Mouse (Mus musculus) gastrocnemius, adult 8-10 months (tissue): ENCODE data around the gene Taf1c. TPM values are rescaled to one million over a fixed set of nuclear protein-coding genes. Genes with fewer than 3 reads are reported as not detected.

Source experiments
- DNase-seq, 2 experiments: peaks; one replicate each; pipeline ENCODE4 v3.0.0; 2022; ENCODE audit warnings: low spot score in 2 of 2
- total RNA-seq, 4 experiments: library from RNA; stranded (reverse); gene quantifications; 2 replicates each; pipeline ENCODE4 v1.2.4; 2022

The Taf1c gene
- total RNA-seq, 4 experiments from 2014 or later = 5.2 to 8.0 (median 6.9) TPM

DNA sequence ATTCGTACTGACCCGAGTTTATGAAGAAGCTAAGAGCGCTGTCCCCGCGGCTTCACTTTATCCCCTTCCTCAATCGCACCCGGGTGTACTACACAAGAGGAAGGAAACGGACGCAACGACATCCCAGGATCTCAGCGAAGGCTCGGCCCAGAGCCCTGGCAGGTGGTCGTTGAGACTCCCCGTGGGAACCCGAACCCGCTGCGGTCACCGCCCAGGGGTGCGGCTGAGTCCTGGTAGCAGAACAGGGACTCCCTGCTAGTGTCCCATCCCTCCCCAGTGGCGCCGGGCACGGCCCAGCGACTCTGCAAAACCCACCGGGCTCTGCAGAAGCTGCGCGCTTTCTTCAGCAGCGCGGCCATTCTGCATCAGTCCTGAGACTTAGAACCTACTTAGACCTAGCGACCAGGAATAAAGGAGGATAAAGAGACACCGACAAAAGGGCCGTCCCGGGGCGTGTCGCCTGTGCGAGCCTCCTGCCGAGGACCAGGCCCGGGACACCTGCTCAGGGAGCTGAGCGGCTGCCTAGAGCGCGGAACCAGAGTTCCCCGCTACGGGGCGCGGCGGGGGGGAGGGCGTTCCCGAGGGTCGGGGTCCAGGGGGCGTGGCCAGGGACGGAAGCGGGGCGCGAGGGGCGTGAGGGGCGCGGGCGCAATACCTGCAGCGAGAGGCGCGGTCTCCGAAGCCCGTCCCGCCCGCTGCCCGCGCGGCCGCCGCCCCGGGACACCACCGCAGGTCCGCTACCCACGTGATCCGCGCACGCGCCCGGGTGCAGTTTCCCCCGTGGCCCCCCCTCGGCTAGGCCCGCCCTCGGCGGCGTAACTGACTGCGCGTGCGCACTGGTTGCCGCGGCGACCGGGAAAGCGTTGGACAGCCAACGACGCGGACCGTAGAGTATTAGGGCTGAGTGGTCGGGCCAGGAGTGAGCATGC is 30.3 kb downstream of the Taf1c start, which contains the start of the genes Hsdl1 and Dnaaf1:
Gene Hsdl1 (minus strand): TSS at position 747 of the 929 bp plus-strand sequence.
Gene Dnaaf1 (plus strand): TSS at position 799 of the 929 bp plus-strand sequence.
- DNase-seq = peak; percentile 92

DNA sequence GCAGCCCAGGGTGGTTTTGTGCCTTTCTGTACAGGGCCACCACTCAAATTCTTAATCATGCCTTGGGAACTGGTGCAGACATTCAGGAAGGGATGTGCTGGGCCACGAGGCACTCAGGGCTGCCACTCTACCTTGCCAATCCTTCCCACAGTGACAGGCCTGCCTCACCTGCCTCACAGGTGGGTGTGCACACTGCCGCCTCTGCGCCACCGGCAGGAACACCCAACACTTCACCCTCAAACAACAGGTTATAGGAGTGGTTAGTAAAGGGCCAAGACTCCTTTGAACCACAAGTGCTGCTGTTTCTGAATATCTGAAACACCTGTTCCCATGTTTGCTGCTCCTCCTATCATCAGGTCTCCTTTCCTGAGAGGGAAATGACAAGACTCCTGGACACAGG is 32.6 kb downstream of the Taf1c start:
- no peak for DNase-seq

DNA sequence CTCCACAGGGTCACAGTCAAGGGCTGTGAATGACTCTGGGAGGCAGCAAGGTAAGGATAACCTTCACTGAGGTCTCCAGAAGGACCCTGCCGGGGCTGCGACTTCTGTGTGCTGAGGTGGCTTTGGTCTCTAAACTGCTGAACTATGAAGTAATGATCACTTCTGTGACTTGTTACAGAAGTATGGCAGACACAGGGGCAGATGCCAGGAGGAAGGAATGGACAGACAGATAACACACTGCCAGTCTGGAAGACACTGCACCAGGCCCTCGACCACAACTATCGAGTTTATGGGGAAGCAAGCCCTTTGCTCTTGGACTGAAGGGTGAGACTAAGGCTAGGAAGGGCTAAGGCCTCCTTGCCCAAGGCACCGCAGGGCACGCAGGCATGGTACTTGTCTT is 33.9 kb downstream of the Taf1c start:
- no peak for DNase-seq

DNA sequence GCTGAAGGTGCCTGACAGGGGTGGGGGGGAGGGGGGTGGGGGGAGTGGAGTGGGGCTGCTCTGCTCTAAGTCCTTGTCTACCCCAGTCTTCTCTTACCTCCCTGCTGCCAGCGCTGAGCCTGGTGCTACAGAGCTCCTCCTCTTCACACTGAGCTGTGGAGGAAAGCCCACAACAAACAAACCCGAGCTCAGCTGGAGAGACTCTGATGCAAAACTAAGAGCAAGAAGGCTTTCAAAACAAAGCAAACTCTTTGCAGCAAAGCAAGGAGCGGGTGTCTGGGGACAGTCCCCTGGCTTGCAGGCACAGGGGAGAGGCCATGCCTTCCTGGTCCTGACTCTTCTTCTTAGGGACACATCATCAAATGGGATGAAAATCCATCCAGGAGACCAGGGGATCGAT is 35.1 kb downstream of the Taf1c start:
- DNase-seq = no peak

DNA sequence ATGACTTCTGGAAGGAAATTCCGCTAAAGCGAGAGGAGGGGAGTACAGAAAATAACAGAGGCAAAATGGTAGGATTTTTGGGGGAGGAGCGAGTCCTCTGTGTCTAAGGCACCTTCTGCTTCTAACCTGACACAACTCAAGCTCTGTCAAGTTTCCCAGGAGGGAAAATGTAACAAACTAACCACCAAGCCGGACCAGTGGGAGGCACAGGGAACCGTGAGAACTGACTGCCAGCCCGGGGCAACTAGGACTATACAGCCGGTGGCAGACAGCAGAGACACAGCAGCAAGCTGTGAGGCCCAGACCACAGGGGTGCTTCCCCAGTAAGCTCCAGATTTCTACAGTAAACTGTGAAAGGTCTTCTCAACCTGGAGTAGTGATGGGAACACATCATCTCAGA is 36.1 kb downstream of the Taf1c start:
- DNase-seq = no peak

DNA sequence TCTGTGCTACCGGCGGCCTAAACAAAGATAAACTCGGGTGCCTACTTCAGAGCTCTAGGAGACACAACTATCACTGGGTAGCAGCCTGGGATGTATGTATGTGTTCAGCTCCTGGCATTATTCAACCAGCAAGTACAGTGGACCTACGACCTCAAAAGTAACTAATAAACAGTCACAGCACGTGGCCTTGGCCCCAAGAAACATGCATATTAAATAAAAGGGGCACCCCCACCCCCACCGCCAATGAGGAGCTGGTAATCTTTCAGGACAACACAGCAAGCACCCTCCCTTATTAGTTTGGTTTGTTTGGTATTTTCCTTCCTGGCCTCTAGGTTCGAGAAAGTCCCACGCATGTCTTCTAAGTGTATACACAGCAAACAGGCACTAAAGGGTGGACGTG is 36.8 kb downstream of the Taf1c start:
- DNase-seq = no peak

DNA sequence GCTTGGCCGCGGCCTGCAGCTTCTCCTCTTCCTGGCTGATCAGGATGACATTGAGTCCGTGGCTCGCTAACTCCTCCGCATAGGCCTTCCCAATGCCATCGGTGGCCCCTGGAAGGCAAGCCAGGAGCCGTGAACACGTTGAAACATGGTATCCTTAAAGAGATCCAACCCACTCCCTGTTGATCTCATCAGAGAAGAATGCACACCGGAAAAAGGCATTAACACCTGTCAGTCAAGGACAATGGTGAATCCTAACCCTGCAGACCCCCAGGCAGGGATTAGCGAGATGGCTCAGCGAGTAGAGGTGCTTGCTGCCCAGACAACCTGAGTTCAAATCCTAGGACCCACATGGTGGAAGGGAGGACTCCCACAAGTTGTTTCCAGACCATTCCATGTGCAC is 38.7 kb downstream of the Taf1c start:
- DNase-seq = no peak

DNA sequence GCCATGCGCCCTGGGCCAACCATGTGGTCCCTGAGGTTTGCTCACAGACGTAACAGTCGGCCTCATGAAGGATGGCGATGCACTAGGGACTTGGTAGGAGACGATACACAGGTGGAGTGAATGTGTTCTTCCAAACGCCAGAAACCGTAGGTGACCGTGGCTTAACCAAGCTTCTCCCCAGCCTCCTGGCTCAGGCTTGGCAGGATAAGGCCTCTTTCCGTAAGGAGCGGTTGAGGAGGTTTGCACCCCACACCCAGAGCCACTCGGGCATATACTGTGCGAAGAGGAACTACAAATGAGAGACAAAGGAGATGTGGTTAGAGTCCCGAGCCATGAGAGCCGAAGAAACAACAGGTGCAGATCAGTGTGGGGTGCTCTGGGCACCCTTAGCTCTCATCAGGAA is 41.2 kb downstream of the Taf1c start:
- DNase-seq = no peak

DNA sequence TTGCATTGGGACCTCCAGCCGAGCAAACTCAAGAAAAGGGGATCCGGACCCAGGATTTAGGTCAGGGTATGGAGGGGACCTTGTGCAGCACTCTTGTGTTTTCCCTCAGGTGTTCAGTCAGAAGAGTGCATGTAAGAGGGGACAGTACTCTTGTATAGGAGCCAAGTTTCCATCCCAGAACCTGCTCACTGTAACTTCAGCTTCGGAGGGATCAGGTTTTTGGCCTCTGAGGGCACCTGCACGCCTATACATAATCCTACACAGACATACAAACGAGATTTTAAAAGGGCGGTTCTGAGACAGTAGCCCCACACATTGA is 45.7 kb downstream of the Taf1c start:
- DNase-seq = no peak

DNA sequence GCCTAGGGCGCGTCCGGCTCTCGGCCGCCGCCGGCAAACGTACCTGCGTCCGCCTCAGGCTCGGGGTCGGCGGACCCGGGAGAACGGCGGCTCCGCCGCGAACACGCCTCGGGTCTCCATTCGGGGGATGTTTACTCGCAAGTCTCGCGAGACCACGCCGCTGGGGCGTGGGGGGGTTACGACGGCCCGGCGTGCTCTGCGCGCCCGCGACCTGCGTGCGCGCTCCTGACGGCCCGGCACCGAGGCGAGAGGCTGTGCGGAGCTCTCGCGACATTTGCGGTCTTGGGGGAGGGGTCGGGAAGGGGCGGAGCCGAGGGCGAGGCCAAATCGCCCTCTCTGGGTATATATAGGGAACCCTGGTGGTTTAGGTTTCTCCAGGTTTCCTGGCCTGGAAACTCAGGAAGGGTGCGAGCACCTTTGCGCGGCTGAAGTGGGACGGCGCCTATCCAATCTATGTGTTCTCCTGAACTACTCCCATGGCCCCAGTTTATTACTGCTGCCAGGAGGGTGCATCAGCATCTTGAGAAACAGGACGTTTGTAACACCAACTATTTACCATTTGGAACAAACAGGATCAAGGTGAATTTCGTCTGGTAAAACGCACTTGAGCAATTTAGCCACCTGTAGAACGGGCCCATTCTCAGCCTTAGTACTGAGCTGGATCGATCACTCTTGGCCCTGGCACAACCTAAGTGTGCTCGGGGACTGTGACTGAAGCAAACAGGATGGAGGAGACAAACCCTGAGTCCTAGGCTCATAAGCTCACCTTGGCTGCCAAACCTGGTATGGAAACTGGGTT is 46.2 kb downstream of the Taf1c start, which contains the start of gene Mbtps1:
Gene Mbtps1 (minus strand): TSS at position 133 of the 799 bp plus-strand sequence.
- DNase-seq = peak; percentile 97

DNA sequence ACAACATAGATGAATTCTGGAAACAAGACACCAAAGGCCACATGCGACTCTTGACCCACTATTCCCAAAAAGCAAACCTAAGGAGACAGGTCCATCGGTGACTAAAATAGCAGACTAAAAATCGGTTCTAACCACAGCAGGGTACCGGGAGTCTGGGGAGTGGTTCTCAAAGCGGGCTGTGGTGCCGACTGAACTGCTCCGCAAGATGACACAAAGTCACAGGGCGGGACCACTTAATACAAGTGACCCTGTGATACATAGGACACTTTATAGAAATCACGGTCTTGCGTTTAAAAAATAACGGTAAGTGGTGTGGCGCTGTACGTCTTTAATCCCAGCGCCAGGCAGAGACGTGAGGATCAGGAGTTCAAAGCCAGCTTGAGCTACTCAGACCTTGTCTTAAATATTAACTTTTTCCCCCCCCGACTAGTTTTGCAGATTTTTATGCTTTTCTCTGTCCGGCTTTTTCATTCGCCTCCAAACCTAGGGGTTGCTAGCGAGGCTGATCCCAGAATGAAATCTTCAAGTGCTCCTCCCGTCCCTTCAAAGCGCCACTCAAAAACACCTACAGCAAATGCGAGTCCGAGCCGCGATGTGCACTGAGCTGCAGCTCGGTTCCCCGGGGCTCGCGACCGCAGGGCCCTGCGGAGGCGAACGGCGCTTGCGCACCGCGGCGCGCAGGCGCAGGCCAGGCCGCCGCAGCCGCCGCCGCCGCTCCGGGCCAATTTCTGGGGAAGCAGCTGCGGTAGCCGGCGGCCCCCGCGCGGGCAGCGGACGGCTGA is 47.0 kb downstream of the Taf1c start:
- DNase-seq = no peak

DNA sequence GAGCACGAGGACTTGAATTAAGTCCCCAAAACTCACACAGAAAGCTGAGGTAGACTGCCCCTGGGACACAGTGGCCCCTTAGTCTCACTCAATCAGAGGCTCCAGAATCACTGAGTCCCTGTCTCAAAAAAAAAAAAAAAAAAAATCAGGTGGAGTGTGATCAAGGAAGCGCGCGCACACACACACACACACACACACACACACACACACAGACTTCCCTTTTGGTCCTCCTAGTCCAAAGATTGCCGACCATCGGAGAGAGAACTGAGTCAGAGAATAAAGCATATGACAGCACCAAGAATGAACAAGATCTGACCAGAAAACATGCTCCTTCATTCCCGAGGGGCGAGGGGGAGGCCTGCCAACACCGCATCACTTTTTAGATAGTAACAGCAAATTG is 47.9 kb downstream of the Taf1c start:
- DNase-seq = no peak

DNA sequence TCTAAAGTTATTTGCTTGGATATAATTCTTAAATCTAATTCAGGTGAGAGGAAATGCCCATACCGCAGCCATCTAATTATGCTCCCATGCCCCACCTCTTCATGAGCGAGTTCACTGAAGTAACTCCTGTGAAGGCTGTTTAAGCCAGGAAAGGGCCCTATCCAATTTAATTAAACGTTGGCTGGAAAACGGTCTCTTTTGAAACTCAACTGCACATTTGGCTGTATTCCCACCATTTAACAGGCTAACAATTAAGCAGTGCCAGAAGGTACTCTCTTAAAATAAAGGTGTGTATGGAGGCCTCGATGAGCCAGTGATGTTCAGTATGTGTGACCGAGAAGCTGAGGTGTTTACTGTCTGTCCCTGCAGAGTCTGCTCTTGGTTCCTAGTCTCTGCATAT is 49.2 kb downstream of the Taf1c start:
- DNase-seq = no peak

DNA sequence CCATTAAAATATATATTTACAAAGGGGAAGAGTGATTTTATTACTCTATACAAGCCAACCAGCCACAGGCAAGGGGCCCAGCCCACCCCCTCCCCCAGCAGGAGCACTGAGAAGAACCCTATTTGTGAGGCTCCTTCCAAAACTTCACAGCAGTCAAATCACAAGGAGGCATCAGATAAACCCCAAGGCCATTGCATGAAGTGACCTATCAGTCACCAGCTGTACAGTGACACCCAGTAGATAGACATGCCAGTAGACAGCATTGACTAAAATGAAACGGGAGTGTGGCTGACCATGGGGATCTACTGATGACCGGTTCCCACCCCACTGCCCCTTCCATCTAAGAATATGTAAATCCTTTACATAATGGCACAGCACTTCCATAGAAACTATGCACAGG is 52.1 kb downstream of the Taf1c start:
- DNase-seq = no peak

DNA sequence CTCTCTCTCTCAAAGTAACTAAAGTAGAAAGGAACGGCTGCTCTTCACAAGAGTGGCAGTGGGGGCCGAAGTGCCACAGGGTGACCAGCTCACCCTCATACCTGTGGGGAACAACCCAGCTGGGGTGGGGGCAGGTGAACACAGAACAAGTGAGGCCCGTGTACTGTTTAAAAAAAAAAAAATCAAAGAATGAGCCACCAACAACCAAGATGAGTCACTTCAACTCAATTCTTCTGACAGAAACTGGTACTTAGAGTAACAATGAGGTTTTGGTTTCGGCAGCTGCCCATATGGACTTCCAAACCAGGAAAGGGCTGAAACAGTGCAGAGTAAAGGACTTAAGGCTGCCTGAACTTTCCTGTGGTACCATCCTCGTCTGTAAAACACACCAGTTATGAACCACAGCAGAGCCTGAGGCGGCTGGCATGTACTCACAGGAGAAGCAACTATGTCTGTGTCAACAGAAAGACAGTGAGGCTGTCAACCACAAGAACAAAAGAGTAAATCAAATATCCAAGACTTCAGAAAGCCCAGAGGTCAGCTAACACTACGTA is 56.4 kb downstream of the Taf1c start:
- DNase-seq = no peak

Other genes starting within 250 kb of the Taf1c start
- gene Mlycd, start 210.3 kb downstream of the Taf1c start, total RNA-seq = 100 to 1,000 TPM in 1 of 4 experiments, 10 to 100 TPM in 3; 83.6 to 123 (median 95.6) TPM
- gene Osgin1, start 171.1 kb downstream of the Taf1c start, total RNA-seq = 10 to 100 TPM in 2 of 4 experiments, 1 to 10 TPM in 2; 5.9 to 19.9 (median 10.1) TPM
- under 1 TPM in 1 of 4 experiments, not detected in 3; 0.22 TPM for gene Necab2, start 158.5 kb downstream of the Taf1c start, total RNA-seq
- gene Slc38a8, start 103.5 kb downstream of the Taf1c start, total RNA-seq = not detected
- 10 to 100 TPM; 18.1 to 24.4 (median 22.5) TPM for gene Mbtps1, start 46.5 kb downstream of the Taf1c start, total RNA-seq
- gene Hsdl1, start 30.0 kb downstream of the Taf1c start, total RNA-seq = 10 to 100 TPM; 16.1 to 21.1 (median 17.4) TPM
- not detected for gene Dnaaf1, start 30.0 kb downstream of the Taf1c start, total RNA-seq
- gene Adad2, start 7.5 kb upstream of the Taf1c start, total RNA-seq = not detected
- gene Kcng4, start 30.5 kb upstream of the Taf1c start, total RNA-seq = 10 to 100 TPM in 3 of 4 experiments, 1 to 10 TPM in 1; 8.3 to 22.8 (median 16.5) TPM
- gene Wfdc1, start 61.1 kb upstream of the Taf1c start, total RNA-seq = 10 to 100 TPM; 63.4 to 89.3 (median 75.2) TPM
- not detected for gene Atp2c2, start 94.8 kb upstream of the Taf1c start, total RNA-seq
- gene Tldc1, start 173.2 kb upstream of the Taf1c start, total RNA-seq = 1 to 10 TPM; 2.9 to 4.8 (median 3.8) TPM
- gene Cotl1, start 235.3 kb upstream of the Taf1c start, total RNA-seq = 1 to 10 TPM; 1.8 to 3.7 (median 3.2) TPM